Mouse (Mus musculus) monocyte, adult 2 months (primary cell): ENCODE results near the gene Trp53bp2.

ENCODE experiments used
- DNase-seq, 2 experiments: peaks; one replicate each; pipeline ENCODE4 v3.0.0; 2022; ENCODE audit warnings: low spot score in 2 of 2, low read depth in 1 of 2

The Trp53bp2 gene

GRCm38 (mm10) chr1:182500224-182500623 is 91.3 kb downstream of the Trp53bp2 start:
- DNase-seq: no peak

- DNase-seq: no peak
Measured at GRCm38 (mm10) chr1:182500843-182501242, 91.9 kb downstream of the Trp53bp2 start.

GRCm38 (mm10) chr1:182501815-182502405 is 92.9 kb downstream of the Trp53bp2 start:
- DNase-seq: no peak

- no peak for DNase-seq
Measured at GRCm38 (mm10) chr1:182502491-182503050, 93.6 kb downstream of the Trp53bp2 start.

GRCm38 (mm10) chr1:182503206-182503900 is 94.4 kb downstream of the Trp53bp2 start:
- no peak for DNase-seq

DNA sequence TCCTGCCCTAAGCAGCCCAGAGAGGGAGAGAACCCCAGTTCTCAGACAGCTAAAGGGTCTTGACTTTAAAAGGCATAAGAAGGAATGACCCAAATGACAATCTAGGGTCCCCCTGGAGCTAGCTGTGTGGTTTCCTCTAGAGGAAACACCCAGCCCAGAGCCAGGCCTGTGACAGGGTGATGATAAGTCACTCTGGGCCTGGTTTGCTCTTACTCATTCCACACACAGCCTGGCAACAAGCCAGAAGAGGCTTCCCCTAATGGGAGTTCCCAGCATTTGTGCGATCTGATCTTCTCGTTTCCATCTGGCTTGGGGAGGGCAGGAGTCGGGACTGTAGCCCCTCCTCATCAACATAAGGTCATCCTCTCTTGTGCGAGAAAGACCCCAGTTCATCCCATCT is 95.3 kb downstream of the Trp53bp2 start:
- peak; percentile 63 to 76 for DNase-seq

GRCm38 (mm10) chr1:182505291-182505690 is 96.3 kb downstream of the Trp53bp2 start:
- no peak for DNase-seq

GRCm38 (mm10) chr1:182506229-182506986 is 97.4 kb downstream of the Trp53bp2 start:
- peak in 1 of 2 experiments; percentile 24 for DNase-seq

DNA sequence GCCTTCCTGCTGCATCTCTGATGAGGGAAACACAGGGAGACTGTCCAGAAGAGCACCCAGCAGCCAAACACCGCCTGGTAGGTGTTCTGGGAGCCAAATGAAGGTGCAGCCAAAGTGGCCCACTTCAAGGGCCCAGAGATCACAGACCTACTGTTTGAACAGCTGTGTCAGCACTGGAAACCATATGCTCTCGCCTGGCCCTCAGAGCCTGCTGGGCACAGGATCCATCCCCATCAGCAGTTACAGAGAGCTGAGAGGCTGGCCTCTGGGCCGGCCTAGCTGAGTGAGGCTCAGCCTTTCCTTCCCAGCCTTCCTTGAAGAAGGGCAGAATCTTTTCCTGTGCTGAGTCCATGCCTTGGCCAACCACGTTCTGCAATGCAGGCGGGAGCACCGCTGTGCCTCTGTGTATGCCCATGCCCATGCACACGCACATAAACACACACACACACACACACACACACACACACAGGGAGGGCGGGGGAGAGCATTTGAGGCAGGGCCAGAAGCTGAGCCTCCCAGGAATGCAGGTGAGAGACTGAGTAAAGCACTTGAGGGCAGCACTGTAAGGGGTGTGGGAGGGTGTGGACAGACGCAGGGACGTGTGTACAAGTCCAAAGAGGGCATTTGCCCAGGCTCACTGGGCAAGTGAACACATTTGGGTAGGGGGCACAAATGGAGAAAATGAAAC is 100.3 kb downstream of the Trp53bp2 start:
- no peak for DNase-seq

DNA sequence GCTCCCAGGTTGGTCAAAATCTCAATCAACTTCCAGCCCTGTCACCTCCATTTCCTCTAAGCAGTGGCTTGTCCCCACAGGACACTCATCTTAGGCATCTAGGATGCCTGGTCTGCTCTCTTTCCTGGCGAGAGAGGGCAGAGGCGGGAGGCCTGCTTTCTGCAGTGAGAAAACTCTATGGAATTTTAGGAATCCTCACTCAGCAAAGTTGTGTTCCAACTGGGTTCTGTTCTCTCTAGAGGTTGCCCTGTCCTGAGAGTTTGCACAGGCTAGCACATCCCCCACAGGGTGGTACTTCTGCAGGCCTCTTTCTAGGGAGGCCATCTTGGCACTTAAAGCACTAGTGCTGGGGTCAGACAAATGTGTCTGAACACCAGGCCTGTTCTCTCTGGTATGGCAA is 102.1 kb downstream of the Trp53bp2 start:
- no peak for DNase-seq

DNA sequence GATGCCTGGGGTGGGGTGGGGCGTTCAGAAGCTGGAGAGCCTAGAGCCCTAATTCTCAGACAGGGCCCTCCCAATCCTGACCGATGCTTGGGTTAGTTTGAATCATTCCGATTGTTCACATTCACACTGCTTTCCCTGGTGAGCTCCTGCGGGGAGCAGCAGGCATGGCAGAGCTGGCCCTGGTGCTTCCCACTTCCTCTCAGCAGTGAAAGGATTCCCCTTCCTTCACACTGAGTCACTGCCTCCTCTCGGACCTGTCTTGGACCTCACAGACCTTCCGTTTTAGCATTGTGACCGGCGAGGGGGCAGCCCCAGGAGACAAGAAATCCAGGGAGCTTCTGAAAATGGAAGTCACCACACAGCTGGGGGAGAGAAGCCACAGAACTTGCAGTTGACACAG is 102.8 kb downstream of the Trp53bp2 start:
- peak in 1 of 2 experiments; percentile 29 for DNase-seq
